Comparison of ENCODE assay signal across 21 mouse cellular contexts in the genomic region with DNA sequence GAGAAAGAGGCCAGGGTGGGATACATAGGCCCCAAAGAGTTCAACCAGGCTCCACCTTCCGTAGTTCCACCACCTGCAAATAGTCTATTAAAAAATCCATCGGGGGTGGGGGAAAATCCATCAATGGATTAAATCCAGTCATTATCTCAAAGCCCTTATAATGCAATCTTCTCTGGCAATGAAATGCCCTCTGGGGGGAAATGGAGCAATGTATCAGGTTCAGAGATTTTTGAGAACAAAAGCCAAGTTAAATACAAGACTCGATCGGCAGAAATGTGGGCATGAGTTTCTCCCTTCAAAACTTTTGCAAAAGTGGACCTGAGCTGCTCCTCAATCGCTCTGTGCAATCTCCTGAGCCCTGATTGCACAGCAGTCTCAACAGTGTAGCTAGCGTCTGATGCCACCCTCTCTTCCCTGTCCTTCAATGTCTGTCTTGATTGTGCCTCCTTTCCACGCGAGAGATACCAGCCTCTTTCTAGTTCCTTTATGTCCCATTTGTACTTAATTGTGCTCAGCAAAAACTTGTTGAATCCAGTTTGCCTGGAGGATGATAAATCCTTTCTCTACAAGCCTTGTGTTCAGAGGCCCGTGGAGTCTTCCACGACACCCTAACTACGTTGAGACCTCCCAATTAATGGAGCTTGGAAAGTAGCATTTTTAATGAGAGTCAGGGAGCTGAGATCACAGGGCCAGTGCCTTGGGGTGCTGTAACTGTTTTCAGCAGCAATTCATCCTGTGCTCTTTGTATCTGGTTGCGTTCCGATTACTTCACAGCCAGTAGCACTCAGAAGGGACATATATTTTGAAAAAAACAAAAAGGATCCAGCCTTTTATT.
DNase-seq lines count a peak whose midpoint lies in the region; ATAC-seq and TF ChIP-seq lines count a peak whose summit lies in the region.
"Had no signal": no experiment of that assay in that cellular context is flagged by ENCODE, and none has a peak within 500 bp of the region (broad histone marks: within the 10 kb centered on the region; RNA-seq: fewer than 3 reads in every experiment).

No protein-coding gene starts in this region.

- H3K36me3 ChIP-seq in hindbrain, embryonic 14.5 days (replicated peaks; ENCODE audit: control insufficient read depth, insufficient read depth), result no peaks in the 10 kb centered on the region
- no peaks in the 10 kb centered on the region for H3K36me3 ChIP-seq in hindbrain, embryonic 11.5 days (ENCODE audit: control insufficient read depth, insufficient read depth, low read length)
- H3K36me3 ChIP-seq in midbrain, embryonic 15.5 days (replicated peaks), result no peaks in the 10 kb centered on the region
- no peaks in the 10 kb centered on the region for H3K36me3 ChIP-seq in midbrain, embryonic 11.5 days (ENCODE audit: control insufficient read depth, insufficient read depth, low read length)
- H3K36me3 ChIP-seq: embryonic facial prominence, embryonic 10.5 days; forebrain, embryonic 15.5 days; heart, embryonic 15.5 days; intestine, embryonic 15.5 days had no signal

- TF ChIP-seq CTCF in brain, embryonic 14.5 days (IDR thresholded peaks at IDR 0.05; ENCODE audit: borderline replicate concordance, extremely low read depth, insufficient read depth, insufficient read length), result no peak

- no peaks in the 10 kb centered on the region for H3K9me3 ChIP-seq in hindbrain, embryonic 14.5 days (ENCODE audit: control insufficient read depth, low read length)
- H3K9me3 ChIP-seq in hindbrain, embryonic 11.5 days (ENCODE audit: control insufficient read depth, low read length), result no peaks in the 10 kb centered on the region
- no peaks in the 10 kb centered on the region for H3K9me3 ChIP-seq in midbrain, embryonic 15.5 days
- no peaks in the 10 kb centered on the region for H3K9me3 ChIP-seq in midbrain, embryonic 11.5 days (ENCODE audit: control insufficient read depth, low read length)
- H3K9me3 ChIP-seq: embryonic facial prominence, embryonic 10.5 days; forebrain, embryonic 15.5 days; heart, embryonic 15.5 days; intestine, embryonic 15.5 days had no signal

- no peak for DNase-seq in hindbrain, embryonic 14.5 days (ENCODE audit: low spot score)
- DNase-seq in hindbrain, embryonic 11.5 days (ENCODE audit: low spot score), result no peak
- no peak for DNase-seq in midbrain, embryonic 11.5 days (ENCODE audit: low spot score, missing footprints)
- peak; percentile 48 for DNase-seq in brain, embryonic 14.5 days (ENCODE audit: low read depth)
- peak; percentile 67 for DNase-seq in fat pad, adult 2 months (ENCODE audit: extremely low read depth, low read depth, low spot score)
- DNase-seq in right cerebral cortex, adult 18-20 months, result no peak
- DNase-seq: adrenal gland, adult 2 months; adrenal gland, postnatal 25 days; cerebellum, adult 2 months; cerebellum, postnatal 10 days; gastrocnemius, postnatal 36 days; heart, adult 2 months; heart, postnatal 14 days had no signal

- no peak for TF ChIP-seq POLR2A in brain, embryonic 14.5 days (IDR thresholded peaks at IDR 0.05; ENCODE audit: borderline replicate concordance, extremely low read depth, insufficient read depth, insufficient read length, poor library complexity, severe bottlenecking)

- ATAC-seq in hindbrain, embryonic 14.5 days (ENCODE audit: low FRiP score), result 0 out of 2 replicates have a peak, but pooled peaks have one; percentile 48
- no peak for ATAC-seq in hindbrain, embryonic 11.5 days (ENCODE audit: low FRiP score)
- ATAC-seq in midbrain, embryonic 15.5 days (replicated peaks), result 0 out of 2 replicates have a peak, but pooled peaks have one; percentile 15
- no peak for ATAC-seq in midbrain, embryonic 11.5 days (ENCODE audit: low FRiP score)
- no peak for ATAC-seq in erythroblast, adult 5-6 weeks (replicated peaks; ENCODE audit: low FRiP score, poor library complexity, severe bottlenecking)
- ATAC-seq: forebrain, embryonic 15.5 days; intestine, embryonic 15.5 days had no signal

- no peaks in the 10 kb centered on the region for H3K4me1 ChIP-seq in hindbrain, embryonic 14.5 days (replicated peaks; ENCODE audit: control insufficient read depth, insufficient read depth, low read length)
- no peaks in the 10 kb centered on the region for H3K4me1 ChIP-seq in hindbrain, embryonic 11.5 days (replicated peaks; ENCODE audit: control insufficient read depth, insufficient read depth, low read length)
- H3K4me1 ChIP-seq in midbrain, embryonic 15.5 days, result no peaks in the 10 kb centered on the region; the same call in 1 of the 2 replicates
- H3K4me1 ChIP-seq in midbrain, embryonic 11.5 days (ENCODE audit: control insufficient read depth, insufficient read depth, low read length), result no peaks in the 10 kb centered on the region
- H3K4me1 ChIP-seq: heart, embryonic 15.5 days; intestine, embryonic 15.5 days had no signal

- H3K27me3 ChIP-seq in hindbrain, embryonic 14.5 days (ENCODE audit: control insufficient read depth, insufficient read depth, low read length), result no peaks in the 10 kb centered on the region
- H3K27me3 ChIP-seq in hindbrain, embryonic 11.5 days (ENCODE audit: control insufficient read depth, insufficient read depth, low read length), result no peaks in the 10 kb centered on the region
- H3K27me3 ChIP-seq in midbrain, embryonic 15.5 days (replicated peaks), result no peaks in the 10 kb centered on the region
- H3K27me3 ChIP-seq in midbrain, embryonic 11.5 days (ENCODE audit: control insufficient read depth, insufficient read depth, low read length), result no peaks in the 10 kb centered on the region
- H3K27me3 ChIP-seq: forebrain, embryonic 15.5 days; heart, embryonic 15.5 days; intestine, embryonic 15.5 days had no signal

- 76% methylated on average over 13 of the region's 13 CpGs for WGBS in hindbrain, embryonic 14.5 days
- WGBS in hindbrain, embryonic 11.5 days, result 86% methylated on average over 13 of the region's 13 CpGs
- 68% methylated on average over 13 of the region's 13 CpGs for WGBS in midbrain, embryonic 15.5 days
- 83% methylated on average over 13 of the region's 13 CpGs for WGBS in midbrain, embryonic 11.5 days

- H3K9ac ChIP-seq in hindbrain, embryonic 14.5 days, result no peak overlapping the region
- no peak overlapping the region for H3K9ac ChIP-seq in hindbrain, embryonic 11.5 days (ENCODE audit: low read depth, low read length)
- no peak overlapping the region for H3K9ac ChIP-seq in midbrain, embryonic 15.5 days
- no peak overlapping the region for H3K9ac ChIP-seq in midbrain, embryonic 11.5 days (ENCODE audit: low read length)
- H3K9ac ChIP-seq: forebrain, embryonic 15.5 days; heart, embryonic 15.5 days; intestine, embryonic 15.5 days had no signal

- H3K4me2 ChIP-seq in hindbrain, embryonic 14.5 days (replicated peaks), result no peak overlapping the region
- H3K4me2 ChIP-seq in hindbrain, embryonic 11.5 days (replicated peaks; ENCODE audit: low read depth, low read length), result no peak overlapping the region
- H3K4me2 ChIP-seq in midbrain, embryonic 15.5 days, result no peak overlapping the region
- H3K4me2 ChIP-seq in midbrain, embryonic 11.5 days, result no peak overlapping the region
- H3K4me2 ChIP-seq: forebrain, embryonic 15.5 days; heart, embryonic 11.5 days; heart, embryonic 15.5 days; intestine, embryonic 15.5 days had no signal

- no peak overlapping the region for H3K27ac ChIP-seq in hindbrain, embryonic 14.5 days
- H3K27ac ChIP-seq in hindbrain, embryonic 11.5 days (ENCODE audit: low read depth, low read length), result no peak overlapping the region
- no peak overlapping the region for H3K27ac ChIP-seq in midbrain, embryonic 15.5 days
- no peak overlapping the region for H3K27ac ChIP-seq in midbrain, embryonic 11.5 days (ENCODE audit: low read depth, low read length)
- H3K27ac ChIP-seq: embryonic facial prominence, embryonic 10.5 days; forebrain, embryonic 15.5 days; heart, adult 2 months; heart, embryonic 15.5 days; intestine, embryonic 15.5 days had no signal

- no peak overlapping the region for H3K4me3 ChIP-seq in hindbrain, embryonic 14.5 days (replicated peaks; ENCODE audit: low read length)
- no peak overlapping the region for H3K4me3 ChIP-seq in hindbrain, embryonic 11.5 days (ENCODE audit: low read depth, low read length)
- H3K4me3 ChIP-seq in midbrain, embryonic 15.5 days, result no peak overlapping the region
- no peak overlapping the region for H3K4me3 ChIP-seq in midbrain, embryonic 11.5 days (ENCODE audit: low read depth, low read length)
- H3K4me3 ChIP-seq: embryonic facial prominence, embryonic 10.5 days; erythroblast, embryonic 14.5 days; forebrain, embryonic 15.5 days; heart, adult 2 months; heart, embryonic 15.5 days; intestine, embryonic 15.5 days had no signal

Comparison
In these comparisons a context has a peak if more than half of its experiments do, and no peak if none do; other contexts are left out.
1. ATAC-seq: peak in hindbrain, embryonic 14.5 days (single experiment) and midbrain, embryonic 15.5 days (single experiment); none in hindbrain, embryonic 11.5 days (single experiment), midbrain, embryonic 11.5 days (single experiment) and erythroblast, adult 5-6 weeks (single experiment).
2. DNase-seq: peak in brain, embryonic 14.5 days (single experiment) and fat pad, adult 2 months (single experiment); none in hindbrain, embryonic 14.5 days (single experiment), hindbrain, embryonic 11.5 days (single experiment), midbrain, embryonic 11.5 days (single experiment) and right cerebral cortex, adult 18-20 months (single experiment).